Mouse (Mus musculus) bone marrow macrophage, adult 2 months (primary cell): ENCODE results near the gene Tex9.

Source experiments
- CTCF ChIP-seq: IDR thresholded peaks from 2 replicates; pipeline ENCODE4 v1.5.1; 2012; ENCODE audit warnings: low read depth, mild to moderate bottlenecking, low read length, moderate library complexity
- POLR2A ChIP-seq: IDR thresholded peaks from 2 replicates; pipeline ENCODE4 v1.6.1; 2012; ENCODE audit warnings: mild to moderate bottlenecking, low read depth, low read length, borderline replicate concordance

DNA sequence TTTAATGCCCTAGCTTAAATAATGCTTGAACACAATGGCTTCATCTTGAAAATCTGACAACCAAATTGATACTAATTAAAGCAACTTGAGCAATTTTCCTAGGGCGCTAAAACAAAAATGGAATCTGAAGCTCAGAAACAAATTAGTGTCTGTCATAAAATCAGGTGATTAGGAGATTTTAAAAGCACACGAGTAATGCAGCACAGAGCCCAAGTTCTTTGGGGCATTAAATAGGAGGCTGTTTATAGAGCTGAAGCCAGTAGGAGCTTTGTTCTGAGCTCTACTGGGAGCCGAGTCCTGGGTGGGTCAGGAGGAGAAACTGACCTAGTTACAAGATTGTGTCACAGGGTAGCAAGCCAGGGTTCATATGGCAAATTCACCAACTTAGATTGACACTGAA, 5.2 kb upstream of the Tex9 start:
- TF ChIP-seq POLR2A: no peak
- TF ChIP-seq CTCF: no peak
